7 mouse cellular contexts compared by ENCODE assay signal in the genomic region with DNA sequence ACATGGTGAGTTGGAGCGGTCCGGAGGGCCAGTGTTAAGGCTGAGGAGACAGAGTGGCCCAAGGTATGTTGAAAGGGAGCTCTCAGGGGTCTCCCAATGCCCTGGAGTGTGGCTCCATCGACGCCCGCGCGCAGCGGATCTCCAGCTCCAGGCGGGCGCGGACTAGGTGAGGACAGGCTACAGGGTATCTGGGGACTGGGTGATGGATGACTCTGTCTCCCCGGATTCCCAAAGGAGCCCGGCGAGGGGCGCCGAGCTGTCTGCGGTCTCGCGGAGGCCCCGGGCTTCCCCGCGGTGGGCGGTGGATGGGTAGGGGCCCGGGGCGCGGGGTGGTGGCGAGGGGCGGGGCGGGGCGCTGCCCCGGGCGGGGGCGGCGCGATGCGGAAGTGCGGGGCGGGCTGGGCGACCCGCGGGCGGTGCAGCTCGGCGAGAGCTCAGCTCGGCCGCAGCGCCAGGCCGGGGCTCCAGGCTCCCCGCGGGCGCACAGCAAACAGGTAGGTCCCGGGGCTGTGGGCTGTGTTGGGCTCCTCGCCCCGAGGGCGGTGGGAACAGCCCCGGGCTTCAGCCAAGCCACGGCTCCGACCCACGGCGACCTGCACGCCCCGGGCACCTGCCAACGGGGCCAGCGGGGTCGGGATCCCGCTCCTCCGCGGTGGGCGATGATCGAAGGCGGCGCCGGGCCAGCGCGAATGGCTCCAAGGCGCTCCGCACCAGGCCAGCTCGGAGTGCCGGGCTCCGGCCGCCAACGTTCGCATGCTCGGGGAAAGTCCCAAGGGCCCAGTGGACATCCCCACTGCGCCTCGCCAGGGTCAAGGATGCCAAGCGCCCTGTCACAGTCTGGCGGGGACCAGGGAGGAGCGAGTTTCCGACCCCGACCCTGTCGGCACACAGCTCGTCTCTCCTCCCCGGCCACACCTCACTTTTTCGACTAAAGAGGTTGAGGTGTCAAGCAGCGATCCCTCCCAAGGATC. TPM values are rescaled to one million over a fixed set of nuclear protein-coding genes. Genes with fewer than 3 reads are reported as not detected.
DNase-seq lines count a peak whose midpoint lies in the region; ATAC-seq and TF ChIP-seq lines count a peak whose summit lies in the region.

A gene (plus strand): TSS at position 345 of the 971 bp plus-strand sequence.

- DNase-seq in urinary bladder, adult 2 months (ENCODE audit: low spot score), result no peak
- no peak for DNase-seq in urinary bladder, postnatal 25 days (ENCODE audit: low spot score)
- peak; percentile 55 for DNase-seq in embryo, embryonic 9.5 days (ENCODE audit: extremely low spot score)
- DNase-seq in hindbrain, embryonic 10.5 days (ENCODE audit: low spot score), result peak; percentile 59
- DNase-seq in liver, embryonic 14.5 days (ENCODE audit: low read depth in 3 of 3, low spot score in 3 of 3), result no peak
- no peak for DNase-seq in layer of hippocampus, adult 8-10 months (ENCODE audit: low spot score in 2 of 2)

- peaks cover 4% of the 10 kb centered on the region; the same call in 1 of the 2 replicates for H3K9me3 ChIP-seq in hindbrain, embryonic 10.5 days
- H3K9me3 ChIP-seq in liver, embryonic 14.5 days (ENCODE audit: control insufficient read depth, low read length), result no peaks in the 10 kb centered on the region

- H3K36me3 ChIP-seq in hindbrain, embryonic 10.5 days, result no peaks in the 10 kb centered on the region
- no peaks in the 10 kb centered on the region for H3K36me3 ChIP-seq in liver, embryonic 14.5 days (replicated peaks; ENCODE audit: control insufficient read depth, insufficient read depth, low read depth)

- H3K4me1 ChIP-seq in hindbrain, embryonic 10.5 days (replicated peaks), result peaks cover 40% of the 10 kb centered on the region
- no peaks in the 10 kb centered on the region for H3K4me1 ChIP-seq in liver, embryonic 14.5 days (replicated peaks; ENCODE audit: control insufficient read depth in 2 of 2, insufficient read depth in 2 of 2, low read length in 1 of 2)
- peaks cover 23% of the 10 kb centered on the region for H3K4me1 ChIP-seq in olfactory bulb, adult 2 months (ENCODE audit: control insufficient read depth, insufficient read depth, low read length)

- ATAC-seq in liver, embryonic 14.5 days (ENCODE audit: insufficient read depth), result peak; percentile 23; the same call in 1 of the 2 replicates

- H3K27me3 ChIP-seq in hindbrain, embryonic 10.5 days (ENCODE audit: insufficient read depth, poor library complexity, severe bottlenecking), result peaks cover 96% of the 10 kb centered on the region
- peaks cover 47% of the 10 kb centered on the region for H3K27me3 ChIP-seq in liver, embryonic 14.5 days (ENCODE audit: control insufficient read depth, insufficient read depth, low read length)

- peak within 1 kb of the TSS; percentile 71 for H3K27ac ChIP-seq in hindbrain, embryonic 10.5 days
- H3K27ac ChIP-seq in liver, embryonic 14.5 days, result no peak within 1 kb of the TSS
- no peak within 1 kb of the TSS for H3K27ac ChIP-seq in olfactory bulb, adult 2 months (ENCODE audit: insufficient read depth, low read depth, low read length)

- WGBS in hindbrain, embryonic 10.5 days, result under 1% methylated on average over 92 of the region's 96 CpGs
- WGBS in liver, embryonic 14.5 days (ENCODE audit: insufficient replicate concordance), result 1% methylated on average over 90 of the region's 96 CpGs
- WGBS in olfactory bulb, adult 2 months, result 1% methylated on average over 82 of the region's 96 CpGs

- H3K4me3 ChIP-seq in hindbrain, embryonic 10.5 days, result peak within 1 kb of the TSS; percentile 69
- H3K4me3 ChIP-seq in liver, embryonic 14.5 days (ENCODE audit: insufficient read depth in 1 of 2, low read depth in 2 of 2, low read length in 2 of 2), result peak within 1 kb of the TSS; percentile 47 to 53
- H3K4me3 ChIP-seq in olfactory bulb, adult 2 months (ENCODE audit: insufficient read depth, low read depth, low read length), result peak within 1 kb of the TSS; percentile 42

- no peak for TF ChIP-seq POLR2A in olfactory bulb, adult 2 months (IDR thresholded peaks at IDR 0.05; ENCODE audit: insufficient read depth, low read depth, low read length)

- peak within 1 kb of the TSS; percentile 62 for H3K4me2 ChIP-seq in liver, embryonic 14.5 days (ENCODE audit: low read depth)

- no peak for TF ChIP-seq CTCF in liver, embryonic 14.5 days (IDR thresholded peaks at IDR 0.05; ENCODE audit: low read depth)
- no peak for TF ChIP-seq CTCF in olfactory bulb, adult 2 months (IDR thresholded peaks at IDR 0.05; ENCODE audit: insufficient read depth, low read depth, low read length)

- no peak within 1 kb of the TSS for H3K9ac ChIP-seq in liver, embryonic 14.5 days (replicated peaks)

- no peak for TF ChIP-seq EP300 in liver, embryonic 14.5 days (IDR thresholded peaks at IDR 0.05; ENCODE audit: low read depth)

RNA-seq across cellular contexts. Expression of the gene that starts here (rescaled TPM):
- polyA plus RNA-seq in urinary bladder, adult 2 months (2012; rRNA removed), result 19.8 and 21.3 TPM in 2 replicates
- polyA plus RNA-seq in hindbrain, embryonic 10.5 days (2016; fragmentation: Nextera tagmentation; extraction: Ambion mirVana), result 2.8 and 3.1 TPM in 2 replicates
- polyA plus RNA-seq in liver, embryonic 14.5 days (2012; rRNA removed), result 5.7 and 6.4 TPM in 2 replicates
- 5.5 and 6.8 TPM in 2 replicates for polyA plus RNA-seq in liver, embryonic 14.5 days (2014; fragmentation: Nextera tagmentation; extraction: Ambion mirVana)
- not detected in 2 replicates for polyA plus RNA-seq in olfactory bulb, adult 2 months (2012; ENCODE audit: insufficient read depth, insufficient read length, low replicate concordance, missing spikeins)
- 10 to 100 TPM in 2 of 4 experiments, 1 to 10 TPM in 2; 3.8 to 16.9 (median 12.2) TPM for total RNA-seq in layer of hippocampus, adult 8-10 months (2022)

Comparison
In these comparisons a context has a peak if more than half of its experiments do, and no peak if none do; other contexts are left out.
1. DNase-seq: peak in embryo, embryonic 9.5 days (single experiment) and hindbrain, embryonic 10.5 days (single experiment); none in urinary bladder, adult 2 months (single experiment), urinary bladder, postnatal 25 days (single experiment), liver, embryonic 14.5 days (0 of 3) and layer of hippocampus, adult 8-10 months (0 of 2).
2. Peak in every context shown above with its lines, with median percentiles within 50 percentile points of each other: H3K4me3 ChIP-seq.